Mouse (Mus musculus): Measurements from ENCODE around the gene Wnk3. TPM values are rescaled to one million over a fixed set of nuclear protein-coding genes. Genes with fewer than 3 reads are reported as not detected.

The Wnk3 gene
- polyA plus RNA-seq, 1 experiment: 28.4 TPM

DNA sequence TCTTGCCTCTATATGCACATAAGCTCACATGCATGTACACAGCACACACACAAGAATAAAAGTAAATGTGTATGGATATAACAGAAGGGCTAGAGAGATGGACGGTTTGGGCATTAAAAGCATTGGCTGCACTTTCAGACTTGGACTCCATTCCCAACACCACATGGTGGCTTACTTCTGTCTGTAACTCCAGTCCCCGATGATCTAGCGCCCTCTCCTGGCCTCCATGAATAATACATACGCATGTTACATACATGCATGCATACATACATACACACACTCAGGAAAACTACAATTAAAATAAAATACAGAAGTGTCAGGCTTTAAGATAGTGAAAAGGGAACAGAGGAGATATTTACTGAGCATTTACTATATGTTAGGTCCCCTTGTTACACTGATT is 115.9 kb downstream of the Wnk3 start:
- H3K36me3 ChIP-seq (ENCODE audit: control insufficient read depth, insufficient read depth, low read length, poor library complexity, severe bottlenecking): no peaks in the 10 kb centered on the region
- H3K27ac ChIP-seq (ENCODE audit: insufficient read depth, low read length): no peak overlapping the region
- H3K4me3 ChIP-seq (ENCODE audit: low read depth, low read length): no peak overlapping the region
- no peaks in the 10 kb centered on the region for H3K27me3 ChIP-seq (ENCODE audit: control insufficient read depth, insufficient read depth, low read length, poor library complexity, severe bottlenecking)
- TF ChIP-seq CTCF (IDR thresholded peaks at IDR 0.05; ENCODE audit: low read depth, low read length) (peak; percentile 37), POLR2A (IDR thresholded peaks at IDR 0.05; ENCODE audit: insufficient read depth, low read length) (no peak)
- no peaks in the 10 kb centered on the region for H3K4me1 ChIP-seq (ENCODE audit: control insufficient read depth, insufficient read depth, low read length)
- H3K9me3 ChIP-seq (replicated peaks; ENCODE audit: control insufficient read depth, insufficient read depth, low read length, poor library complexity, severe bottlenecking): no peaks in the 10 kb centered on the region
- no peak overlapping the region for H3K9ac ChIP-seq (ENCODE audit: low read depth, poor library complexity, severe bottlenecking)

DNA sequence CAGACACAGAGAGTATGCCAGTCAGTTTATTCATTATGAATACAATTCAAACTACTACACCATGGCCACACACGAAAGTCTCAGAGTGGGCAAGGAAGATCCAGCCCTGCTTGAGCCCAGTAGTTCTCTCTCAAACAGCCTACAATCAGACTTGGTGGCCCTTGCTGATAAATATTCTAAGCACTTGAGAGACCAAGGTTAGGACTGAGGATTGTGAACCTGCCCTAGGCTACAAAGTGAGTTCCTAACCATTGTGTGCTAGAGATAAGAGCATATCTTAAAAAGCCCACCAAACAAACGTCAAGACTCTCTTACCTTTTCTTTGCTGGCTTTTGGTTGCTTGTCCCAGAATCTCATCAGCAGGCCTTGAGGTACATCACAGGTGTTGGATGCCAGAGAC is 135.7 kb downstream of the Wnk3 start:
- no peak overlapping the region for H3K27ac ChIP-seq (ENCODE audit: insufficient read depth, low read length)
- H3K36me3 ChIP-seq (ENCODE audit: control insufficient read depth, insufficient read depth, low read length, poor library complexity, severe bottlenecking): no peaks in the 10 kb centered on the region
- no peak overlapping the region for H3K4me3 ChIP-seq (ENCODE audit: low read depth, low read length)
- no peak overlapping the region for H3K9ac ChIP-seq (ENCODE audit: low read depth, poor library complexity, severe bottlenecking)
- H3K27me3 ChIP-seq (ENCODE audit: control insufficient read depth, insufficient read depth, low read length, poor library complexity, severe bottlenecking): no peaks in the 10 kb centered on the region
- TF ChIP-seq EP300 (IDR thresholded peaks at IDR 0.05; ENCODE audit: insufficient read depth, low read depth, low read length): no peak
- no peak for TF ChIP-seq POLR2A (IDR thresholded peaks at IDR 0.05; ENCODE audit: insufficient read depth, low read length)
- no peaks in the 10 kb centered on the region for H3K9me3 ChIP-seq (replicated peaks; ENCODE audit: control insufficient read depth, insufficient read depth, low read length, poor library complexity, severe bottlenecking)
- no peaks in the 10 kb centered on the region for H3K4me1 ChIP-seq (ENCODE audit: control insufficient read depth, insufficient read depth, low read length)

DNA sequence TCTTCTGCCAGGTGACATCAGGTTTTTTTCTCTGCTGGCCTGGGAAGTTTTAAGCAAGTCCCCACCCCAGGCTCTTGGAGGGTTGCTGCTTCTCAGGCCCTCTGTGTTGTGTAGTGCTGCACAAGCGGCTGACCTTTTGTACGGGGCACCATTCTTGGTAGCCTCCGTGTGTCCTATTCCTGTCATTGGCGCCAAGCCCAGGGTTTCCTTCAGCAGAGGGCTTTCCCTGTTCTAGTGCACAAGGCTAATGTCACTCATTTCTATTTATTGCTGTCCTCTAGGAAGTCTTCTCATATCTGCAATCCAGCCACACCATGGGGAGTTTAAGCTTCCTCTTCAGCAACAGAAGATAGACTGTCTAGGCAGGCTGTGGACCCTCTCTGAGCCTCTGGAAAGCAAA is 139.9 kb downstream of the Wnk3 start:
- Histone ChIP-seq H3K9me3 (replicated peaks; ENCODE audit: control insufficient read depth, insufficient read depth, low read length, poor library complexity, severe bottlenecking) (no peaks in the 10 kb centered on the region), H3K27ac (ENCODE audit: insufficient read depth, low read length) (no peak overlapping the region), H3K27me3 (ENCODE audit: control insufficient read depth, insufficient read depth, low read length, poor library complexity, severe bottlenecking) (no peaks in the 10 kb centered on the region)

DNA sequence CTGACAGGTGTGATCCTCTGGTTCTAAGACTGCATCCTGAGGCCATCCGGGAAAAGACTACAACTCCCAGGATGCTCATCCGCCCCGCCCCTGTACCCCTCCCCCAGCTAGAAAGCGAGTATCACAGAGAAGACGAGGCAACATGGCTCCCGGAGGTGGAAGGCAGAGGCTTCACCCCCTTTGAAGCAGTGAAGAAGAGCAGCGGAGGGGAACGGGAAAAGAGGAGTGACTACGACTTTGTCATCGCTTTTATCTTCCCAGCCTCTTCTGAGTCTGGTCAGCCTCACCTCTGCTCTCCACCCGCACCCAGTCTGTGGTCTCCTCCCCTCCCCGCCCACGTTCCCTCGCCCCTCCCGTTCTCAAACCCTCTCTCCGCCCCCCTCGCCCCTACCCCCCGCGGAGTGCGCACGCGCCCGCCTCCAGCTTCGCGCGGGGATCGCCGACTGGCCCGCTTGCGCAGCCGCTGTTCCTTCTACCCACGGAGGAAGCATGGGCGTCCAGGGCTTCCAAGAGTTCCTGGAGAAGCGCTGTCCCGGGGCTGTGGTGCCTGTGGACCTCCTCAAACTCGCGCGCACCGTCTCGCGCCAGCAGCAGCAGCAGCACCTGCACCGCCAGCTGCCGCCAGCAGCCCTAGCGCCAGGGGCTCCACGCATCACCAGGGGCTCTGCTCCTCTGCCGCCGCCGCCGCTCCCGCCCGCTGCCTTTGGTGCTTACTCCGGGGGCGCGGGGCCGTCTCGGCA is 146.1 kb downstream of the Wnk3 start, which contains the start of gene Fam120c:
TSS of gene Fam120c (plus strand) at position 415 of the 740 bp plus-strand sequence.
- TF ChIP-seq CTCF (IDR thresholded peaks at IDR 0.05; ENCODE audit: low read depth, low read length) (no peak), POLR2A (IDR thresholded peaks at IDR 0.05; ENCODE audit: insufficient read depth, low read length) (no peak), EP300 (IDR thresholded peaks at IDR 0.05; ENCODE audit: insufficient read depth, low read depth, low read length) (no peak)
- H3K4me3 ChIP-seq (ENCODE audit: low read depth, low read length): peak within 1 kb of the TSS; percentile 76
- no peaks in the 10 kb centered on the region; the same call in 1 of the 2 replicates for H3K36me3 ChIP-seq (ENCODE audit: control insufficient read depth, insufficient read depth, low read length, poor library complexity, severe bottlenecking)
- H3K4me1 ChIP-seq (ENCODE audit: control insufficient read depth, insufficient read depth, low read length): no peaks in the 10 kb centered on the region
- H3K27ac ChIP-seq (ENCODE audit: insufficient read depth, low read length): peak within 1 kb of the TSS; percentile 35; the same call in 1 of the 2 replicates
- no peaks in the 10 kb centered on the region for H3K27me3 ChIP-seq (ENCODE audit: control insufficient read depth, insufficient read depth, low read length, poor library complexity, severe bottlenecking)
- peak within 1 kb of the TSS; percentile 77 for H3K9ac ChIP-seq (ENCODE audit: low read depth, poor library complexity, severe bottlenecking)
- no peaks in the 10 kb centered on the region for H3K9me3 ChIP-seq (replicated peaks; ENCODE audit: control insufficient read depth, insufficient read depth, low read length, poor library complexity, severe bottlenecking)

More for the DNA sequence above, 139.9 kb downstream of the Wnk3 start:
- Histone ChIP-seq H3K36me3 (ENCODE audit: control insufficient read depth, insufficient read depth, low read length, poor library complexity, severe bottlenecking) (no peaks in the 10 kb centered on the region), H3K4me3 (ENCODE audit: low read depth, low read length) (no peak overlapping the region), H3K4me1 (ENCODE audit: control insufficient read depth, insufficient read depth, low read length) (no peaks in the 10 kb centered on the region), H3K9ac (ENCODE audit: low read depth, poor library complexity, severe bottlenecking) (no peak overlapping the region)
- TF ChIP-seq POLR2A (IDR thresholded peaks at IDR 0.05; ENCODE audit: insufficient read depth, low read length): no peak
- no peak for TF ChIP-seq EP300 (IDR thresholded peaks at IDR 0.05; ENCODE audit: insufficient read depth, low read depth, low read length)
- no peak for TF ChIP-seq CTCF (IDR thresholded peaks at IDR 0.05; ENCODE audit: low read depth, low read length)

DNA sequence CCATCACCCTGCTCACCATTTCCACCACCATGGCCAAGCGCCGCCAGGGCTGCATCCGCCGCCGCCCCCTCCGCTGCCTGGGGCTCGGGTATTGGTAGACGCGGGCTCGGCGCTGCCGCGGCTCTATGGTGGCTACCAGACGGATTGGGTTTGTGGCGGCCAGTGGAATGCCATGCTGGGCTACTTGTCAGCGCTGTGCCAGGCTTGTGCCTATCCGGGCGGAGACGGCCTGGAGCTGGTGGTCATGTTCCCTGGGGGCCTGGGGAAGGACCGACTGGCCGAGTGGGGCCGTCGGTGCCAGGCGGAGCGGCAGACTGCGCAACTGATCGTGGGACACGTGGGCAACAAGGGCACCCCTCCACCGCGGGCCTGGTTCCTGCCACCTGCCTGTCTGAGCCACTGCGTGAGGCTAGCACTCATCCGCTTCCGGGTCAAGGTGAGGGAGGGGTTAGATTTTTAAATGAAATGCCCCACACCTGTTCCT is 146.7 kb downstream of the Wnk3 start:
- Histone ChIP-seq H3K27me3 (ENCODE audit: control insufficient read depth, insufficient read depth, low read length, poor library complexity, severe bottlenecking) (no peaks in the 10 kb centered on the region), H3K9me3 (replicated peaks; ENCODE audit: control insufficient read depth, insufficient read depth, low read length, poor library complexity, severe bottlenecking) (no peaks in the 10 kb centered on the region), H3K4me1 (ENCODE audit: control insufficient read depth, insufficient read depth, low read length) (no peaks in the 10 kb centered on the region), H3K36me3 (ENCODE audit: control insufficient read depth, insufficient read depth, low read length, poor library complexity, severe bottlenecking) (no peaks in the 10 kb centered on the region; the same call in 1 of the 2 replicates), H3K27ac (ENCODE audit: insufficient read depth, low read length) (peak overlapping the region; percentile 5; the same call in 1 of the 2 replicates), H3K9ac (ENCODE audit: low read depth, poor library complexity, severe bottlenecking) (peak overlapping the region; percentile 77), H3K4me3 (ENCODE audit: low read depth, low read length) (peak overlapping the region; percentile 73)
- TF ChIP-seq EP300 (IDR thresholded peaks at IDR 0.05; ENCODE audit: insufficient read depth, low read depth, low read length): no peak

DNA sequence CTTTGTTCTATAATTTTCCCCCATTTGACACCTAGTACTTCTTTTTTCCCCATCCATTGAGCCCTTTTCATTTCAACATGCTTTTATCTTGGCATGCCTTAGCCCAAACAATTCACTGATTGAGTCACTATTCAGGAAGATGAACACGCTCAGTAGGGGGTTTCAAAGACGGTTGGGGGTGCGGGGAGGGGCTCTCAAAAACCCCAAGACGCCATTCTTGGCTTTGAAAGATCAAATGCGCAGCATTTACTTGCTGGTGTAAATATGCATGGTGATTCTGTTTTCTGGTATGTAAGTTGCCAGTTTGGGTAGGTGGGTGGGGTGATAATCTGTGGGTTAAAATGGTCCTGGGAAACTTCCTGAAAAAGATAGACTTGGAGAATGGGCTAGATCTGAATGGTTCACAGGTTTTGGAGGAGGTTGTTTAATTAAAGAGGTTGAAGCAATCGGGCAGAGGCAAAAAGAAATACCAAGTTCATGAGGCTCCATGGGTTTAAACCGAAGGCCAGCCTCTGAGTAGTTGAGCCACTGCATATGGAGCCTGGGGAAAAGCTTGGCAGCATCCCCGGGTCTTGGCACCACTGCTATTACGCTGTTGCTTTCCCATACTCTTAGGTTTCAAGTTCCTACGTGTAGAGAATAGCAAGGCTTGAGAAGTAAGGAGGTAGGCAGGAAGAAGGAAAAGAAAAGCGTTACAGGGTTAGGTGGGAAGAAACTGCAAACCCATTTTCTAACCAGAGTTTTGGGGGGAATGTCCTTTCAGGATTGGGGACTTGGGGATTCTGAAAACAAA is 147.7 kb downstream of the Wnk3 start:
- H3K4me3 ChIP-seq (ENCODE audit: low read depth, low read length): peak overlapping the region; percentile 49
- no peaks in the 10 kb centered on the region for H3K27me3 ChIP-seq (ENCODE audit: control insufficient read depth, insufficient read depth, low read length, poor library complexity, severe bottlenecking)
- no peaks in the 10 kb centered on the region for H3K9me3 ChIP-seq (replicated peaks; ENCODE audit: control insufficient read depth, insufficient read depth, low read length, poor library complexity, severe bottlenecking)
- peak overlapping the region; percentile 77 for H3K9ac ChIP-seq (ENCODE audit: low read depth, poor library complexity, severe bottlenecking)
- H3K4me1 ChIP-seq (ENCODE audit: control insufficient read depth, insufficient read depth, low read length): no peaks in the 10 kb centered on the region
- no peak overlapping the region for H3K27ac ChIP-seq (ENCODE audit: insufficient read depth, low read length)
- TF ChIP-seq CTCF (IDR thresholded peaks at IDR 0.05; ENCODE audit: low read depth, low read length) (no peak), EP300 (IDR thresholded peaks at IDR 0.05; ENCODE audit: insufficient read depth, low read depth, low read length) (no peak), POLR2A (IDR thresholded peaks at IDR 0.05; ENCODE audit: insufficient read depth, low read length) (no peak)
- no peaks in the 10 kb centered on the region; the same call in 1 of the 2 replicates for H3K36me3 ChIP-seq (ENCODE audit: control insufficient read depth, insufficient read depth, low read length, poor library complexity, severe bottlenecking)

All from ES-Bruce4 (cell line).